Mouse (Mus musculus): ENCODE measurements around the gene Pla2g1b. TPM values are rescaled to one million over a fixed set of nuclear protein-coding genes. Genes with fewer than 3 reads are reported as not detected.
A peak's percentile ranks its signal among the peaks of the same experiment; 100 is the strongest.
"Not testable (repeated sequence)": the region's sequence is repeated elsewhere in the genome, so short reads cannot be mapped to it uniquely, and the experiment has no call there.

Pla2g1b gene
- polyA plus RNA-seq, 1 experiment from 2014 or later = not detected

GRCm38 (mm10) chr5:115492711-115493335 lies 26.8 kb downstream of the Pla2g1b start:
- no peak overlapping the region for H3K4me3 ChIP-seq (replicated peaks; ENCODE audit: low read depth, low read length)
- no peaks in the 10 kb centered on the region for H3K36me3 ChIP-seq (ENCODE audit: control insufficient read depth, insufficient read depth, low read length)
- no peaks in the 10 kb centered on the region for H3K27me3 ChIP-seq (ENCODE audit: control insufficient read depth, insufficient read depth, low read length)
- DNase-seq (no peak), ATAC-seq (ENCODE audit: low FRiP score, low TSS enrichment) (no peak)
- no peak overlapping the region for H3K4me2 ChIP-seq (ENCODE audit: low read length)
- no peak overlapping the region for H3K27ac ChIP-seq (replicated peaks; ENCODE audit: low read depth, low read length)
- H3K9ac ChIP-seq (replicated peaks; ENCODE audit: low read length) = no peak overlapping the region
- peaks cover 12% of the 10 kb centered on the region for H3K4me1 ChIP-seq (ENCODE audit: control insufficient read depth, insufficient read depth, low read length)
- WGBS = 78% methylated on average over 6 of the region's 6 CpGs
- no peaks in the 10 kb centered on the region for H3K9me3 ChIP-seq (ENCODE audit: control insufficient read depth, low read length)

GRCm38 (mm10) chr5:115493441-115493840 lies 27.4 kb downstream of the Pla2g1b start:
- H3K27me3 ChIP-seq (ENCODE audit: control insufficient read depth, insufficient read depth, low read length) = no peaks in the 10 kb centered on the region
- 75% methylated on average over 5 of the region's 5 CpGs for WGBS
- no peaks in the 10 kb centered on the region for H3K36me3 ChIP-seq (ENCODE audit: control insufficient read depth, insufficient read depth, low read length)
- no peak overlapping the region for H3K4me2 ChIP-seq (ENCODE audit: low read length)
- no peaks in the 10 kb centered on the region for H3K9me3 ChIP-seq (ENCODE audit: control insufficient read depth, low read length)
- ATAC-seq (ENCODE audit: low FRiP score, low TSS enrichment) (no peak), DNase-seq (no peak)
- peaks cover 12% of the 10 kb centered on the region for H3K4me1 ChIP-seq (ENCODE audit: control insufficient read depth, insufficient read depth, low read length)
- 0 out of 2 replicates have a peak overlapping the region, but pooled peaks have one; percentile 9 for H3K9ac ChIP-seq (replicated peaks; ENCODE audit: low read length)
- H3K4me3 ChIP-seq (replicated peaks; ENCODE audit: low read depth, low read length) = no peak overlapping the region
- no peak overlapping the region for H3K27ac ChIP-seq (replicated peaks; ENCODE audit: low read depth, low read length)

- H3K27ac ChIP-seq (replicated peaks; ENCODE audit: low read depth, low read length); DNase-seq; H3K36me3 ChIP-seq (ENCODE audit: control insufficient read depth, insufficient read depth, low read length); H3K27me3 ChIP-seq (ENCODE audit: control insufficient read depth, insufficient read depth, low read length); H3K9me3 ChIP-seq (ENCODE audit: control insufficient read depth, low read length); H3K4me3 ChIP-seq (replicated peaks; ENCODE audit: low read depth, low read length); H3K9ac ChIP-seq (replicated peaks; ENCODE audit: low read length); H3K4me1 ChIP-seq (ENCODE audit: control insufficient read depth, insufficient read depth, low read length); ATAC-seq (ENCODE audit: low FRiP score, low TSS enrichment); H3K4me2 ChIP-seq (ENCODE audit: low read length): not testable (repeated sequence)
- WGBS = 72% methylated on average over 3 of the region's 3 CpGs
Observed at GRCm38 (mm10) chr5:115495618-115496017, 29.6 kb downstream of the Pla2g1b start.

GRCm38 (mm10) chr5:115497033-115497432 lies 31.0 kb downstream of the Pla2g1b start:
- no peak for DNase-seq
- 80% methylated on average over 7 of the region's 7 CpGs for whole genome bisulfite sequencing

GRCm38 (mm10) chr5:115498307-115499240 lies 32.5 kb downstream of the Pla2g1b start:
- H3K9me3 ChIP-seq (ENCODE audit: control insufficient read depth, low read length) = no peaks in the 10 kb centered on the region
- H3K27ac ChIP-seq (replicated peaks; ENCODE audit: low read depth, low read length) = no peak overlapping the region
- no peaks in the 10 kb centered on the region for H3K36me3 ChIP-seq (ENCODE audit: control insufficient read depth, insufficient read depth, low read length)
- 64% methylated on average over 9 of the region's 9 CpGs for WGBS
- ATAC-seq (ENCODE audit: low FRiP score, low TSS enrichment) = no peak
- no peak overlapping the region for H3K4me2 ChIP-seq (ENCODE audit: low read length)
- H3K9ac ChIP-seq (replicated peaks; ENCODE audit: low read length) = no peak overlapping the region
- DNase-seq = no peak
- H3K27me3 ChIP-seq (ENCODE audit: control insufficient read depth, insufficient read depth, low read length) = no peaks in the 10 kb centered on the region
- no peak overlapping the region for H3K4me3 ChIP-seq (replicated peaks; ENCODE audit: low read depth, low read length)
- H3K4me1 ChIP-seq (ENCODE audit: control insufficient read depth, insufficient read depth, low read length) = no peaks in the 10 kb centered on the region

More at GRCm38 (mm10) chr5:115497033-115497432, 31.0 kb downstream of the Pla2g1b start:
- Histone ChIP-seq H3K4me2 (ENCODE audit: low read length) (no peak overlapping the region), H3K4me1 (ENCODE audit: control insufficient read depth, insufficient read depth, low read length) (peaks cover 4% of the 10 kb centered on the region), H3K4me3 (replicated peaks; ENCODE audit: low read depth, low read length) (no peak overlapping the region), H3K9ac (replicated peaks; ENCODE audit: low read length) (no peak overlapping the region), H3K27me3 (ENCODE audit: control insufficient read depth, insufficient read depth, low read length) (no peaks in the 10 kb centered on the region), H3K9me3 (ENCODE audit: control insufficient read depth, low read length) (no peaks in the 10 kb centered on the region), H3K27ac (replicated peaks; ENCODE audit: low read depth, low read length) (no peak overlapping the region), H3K36me3 (ENCODE audit: control insufficient read depth, insufficient read depth, low read length) (no peaks in the 10 kb centered on the region)
- no peak for ATAC-seq (ENCODE audit: low FRiP score, low TSS enrichment)

- ATAC-seq (ENCODE audit: low FRiP score, low TSS enrichment) = no peak
- no peak overlapping the region for H3K4me2 ChIP-seq (ENCODE audit: low read length)
- H3K4me1 ChIP-seq (ENCODE audit: control insufficient read depth, insufficient read depth, low read length) = no peaks in the 10 kb centered on the region
- no peak for DNase-seq
- no peak overlapping the region for H3K9ac ChIP-seq (replicated peaks; ENCODE audit: low read length)
- no peaks in the 10 kb centered on the region for H3K9me3 ChIP-seq (ENCODE audit: control insufficient read depth, low read length)
- no peaks in the 10 kb centered on the region for H3K27me3 ChIP-seq (ENCODE audit: control insufficient read depth, insufficient read depth, low read length)
- no peak overlapping the region for H3K27ac ChIP-seq (replicated peaks; ENCODE audit: low read depth, low read length)
- no peak overlapping the region for H3K4me3 ChIP-seq (replicated peaks; ENCODE audit: low read depth, low read length)
- 87% methylated on average over 12 of the region's 12 CpGs for whole genome bisulfite sequencing
- H3K36me3 ChIP-seq (ENCODE audit: control insufficient read depth, insufficient read depth, low read length) = no peaks in the 10 kb centered on the region
Observed at GRCm38 (mm10) chr5:115500383-115500935, 34.4 kb downstream of the Pla2g1b start.

GRCm38 (mm10) chr5:115503035-115503434 lies 37.0 kb downstream of the Pla2g1b start:
- H3K27ac ChIP-seq (replicated peaks; ENCODE audit: low read depth, low read length) = no peak overlapping the region
- no peak overlapping the region for H3K4me2 ChIP-seq (ENCODE audit: low read length)
- no peaks in the 10 kb centered on the region for H3K9me3 ChIP-seq (ENCODE audit: control insufficient read depth, low read length)
- peaks cover 11% of the 10 kb centered on the region for H3K4me1 ChIP-seq (ENCODE audit: control insufficient read depth, insufficient read depth, low read length)
- ATAC-seq (ENCODE audit: low FRiP score, low TSS enrichment) = no peak
- no peaks in the 10 kb centered on the region for H3K36me3 ChIP-seq (ENCODE audit: control insufficient read depth, insufficient read depth, low read length)
- no peaks in the 10 kb centered on the region for H3K27me3 ChIP-seq (ENCODE audit: control insufficient read depth, insufficient read depth, low read length)
- WGBS = 71% methylated on average over 12 of the region's 12 CpGs
- no peak overlapping the region for H3K9ac ChIP-seq (replicated peaks; ENCODE audit: low read length)
- H3K4me3 ChIP-seq (replicated peaks; ENCODE audit: low read depth, low read length) = no peak overlapping the region
- no peak for DNase-seq

- H3K9ac ChIP-seq (replicated peaks; ENCODE audit: low read length); H3K27ac ChIP-seq (replicated peaks; ENCODE audit: low read depth, low read length); H3K9me3 ChIP-seq (ENCODE audit: control insufficient read depth, low read length); DNase-seq; H3K27me3 ChIP-seq (ENCODE audit: control insufficient read depth, insufficient read depth, low read length); H3K4me3 ChIP-seq (replicated peaks; ENCODE audit: low read depth, low read length); ATAC-seq (ENCODE audit: low FRiP score, low TSS enrichment); H3K36me3 ChIP-seq (ENCODE audit: control insufficient read depth, insufficient read depth, low read length); H3K4me2 ChIP-seq (ENCODE audit: low read length): not testable (repeated sequence)
- WGBS = 74% methylated on average over 4 of the region's 4 CpGs
- peaks cover 29% of the 10 kb centered on the region for H3K4me1 ChIP-seq (ENCODE audit: control insufficient read depth, insufficient read depth, low read length)
Observed at GRCm38 (mm10) chr5:115505617-115506016, 39.6 kb downstream of the Pla2g1b start.

Data from midbrain, embryonic 14.5 days (tissue).